Mouse (Mus musculus) brain, embryonic 14.5 days (tissue): ENCODE results near the gene Neu1.

ENCODE experiments used
- CTCF ChIP-seq: fragments of 200-500 bp; IDR thresholded peaks from 2 replicates; pipeline ENCODE4 v1.5.1; 2012; ENCODE audit warnings: inconsistent platforms, mild to moderate bottlenecking, moderate library complexity, borderline replicate concordance; ENCODE audit not compliant: insufficient read depth, insufficient read length; ENCODE audit errors: extremely low read depth
- POLR2A ChIP-seq: fragments of 200-500 bp; IDR thresholded peaks from 2 replicates; pipeline ENCODE4 v1.6.1; 2012; ENCODE audit warnings: mild to moderate bottlenecking, inconsistent platforms, borderline replicate concordance; ENCODE audit not compliant: poor library complexity, insufficient read depth, insufficient read length, severe bottlenecking; ENCODE audit errors: extremely low read depth

GRCm38 (mm10) chr17:34895724-34896123 is 35.3 kb upstream of the Neu1 start:
- no peak for TF ChIP-seq CTCF
- no peak for TF ChIP-seq POLR2A
